Comparison of ENCODE assay signal across 25 mouse cellular contexts in genomic region chr2:10998798-10999197, GRCm38 (mm10).
DNase-seq lines count a peak whose midpoint lies in the region; ATAC-seq lines count a peak whose summit lies in the region.
"Had no signal": no experiment of that assay in that cellular context is flagged by ENCODE, and none has a peak within 500 bp of the region (broad histone marks: within the 10 kb centered on the region; RNA-seq: fewer than 3 reads in every experiment).

No protein-coding gene starts in this region.

- WGBS in embryonic facial prominence, embryonic 14.5 days, result 47% methylated on average over 1 of the region's 1 CpGs
- WGBS in embryonic facial prominence, embryonic 10.5 days, result 47% methylated on average over 1 of the region's 1 CpGs
- 42% methylated on average over 1 of the region's 1 CpGs for WGBS in forebrain, embryonic 16.5 days
- WGBS in forebrain, embryonic 10.5 days, result 68% methylated on average over 1 of the region's 1 CpGs
- WGBS in limb, embryonic 15.5 days, result 48% methylated on average over 1 of the region's 1 CpGs
- WGBS in limb, embryonic 10.5 days, result 42% methylated on average over 1 of the region's 1 CpGs

- H3K9me3 ChIP-seq in embryonic facial prominence, embryonic 14.5 days (ENCODE audit: control insufficient read depth, low read length), result no peaks in the 10 kb centered on the region
- no peaks in the 10 kb centered on the region for H3K9me3 ChIP-seq in embryonic facial prominence, embryonic 10.5 days
- H3K9me3 ChIP-seq in forebrain, embryonic 16.5 days (ENCODE audit: control insufficient read depth, low read length), result no peaks in the 10 kb centered on the region
- H3K9me3 ChIP-seq in forebrain, embryonic 10.5 days, result no peaks in the 10 kb centered on the region
- H3K9me3 ChIP-seq in limb, embryonic 15.5 days, result no peaks in the 10 kb centered on the region
- no peaks in the 10 kb centered on the region for H3K9me3 ChIP-seq in limb, embryonic 10.5 days (replicated peaks)
- H3K9me3 ChIP-seq: embryonic facial prominence, embryonic 12.5 days; heart, embryonic 12.5 days; heart, embryonic 15.5 days had no signal

- H3K4me1 ChIP-seq in embryonic facial prominence, embryonic 14.5 days (ENCODE audit: control insufficient read depth, insufficient read depth, low read length), result no peaks in the 10 kb centered on the region
- H3K4me1 ChIP-seq in embryonic facial prominence, embryonic 10.5 days, result no peaks in the 10 kb centered on the region
- H3K4me1 ChIP-seq in forebrain, embryonic 16.5 days (replicated peaks; ENCODE audit: control insufficient read depth, insufficient read depth, low read length), result peaks cover 2% of the 10 kb centered on the region; the same call in 1 of the 2 replicates
- H3K4me1 ChIP-seq in forebrain, embryonic 10.5 days, result no peaks in the 10 kb centered on the region
- no peaks in the 10 kb centered on the region for H3K4me1 ChIP-seq in limb, embryonic 15.5 days
- no peaks in the 10 kb centered on the region for H3K4me1 ChIP-seq in limb, embryonic 10.5 days
- H3K4me1 ChIP-seq: embryonic facial prominence, embryonic 12.5 days; heart, embryonic 12.5 days; heart, embryonic 15.5 days had no signal

- H3K27me3 ChIP-seq in embryonic facial prominence, embryonic 14.5 days (replicated peaks; ENCODE audit: control insufficient read depth, insufficient read depth, low read length), result no peaks in the 10 kb centered on the region
- H3K27me3 ChIP-seq in embryonic facial prominence, embryonic 10.5 days (replicated peaks; ENCODE audit: low read depth, poor library complexity, severe bottlenecking), result no peaks in the 10 kb centered on the region
- H3K27me3 ChIP-seq in forebrain, embryonic 16.5 days (replicated peaks; ENCODE audit: control insufficient read depth, insufficient read depth, low read length), result no peaks in the 10 kb centered on the region
- H3K27me3 ChIP-seq in forebrain, embryonic 10.5 days (ENCODE audit: poor library complexity, severe bottlenecking), result no peaks in the 10 kb centered on the region
- H3K27me3 ChIP-seq in limb, embryonic 15.5 days, result no peaks in the 10 kb centered on the region
- no peaks in the 10 kb centered on the region for H3K27me3 ChIP-seq in limb, embryonic 10.5 days (ENCODE audit: low read depth, poor library complexity, severe bottlenecking)
- H3K27me3 ChIP-seq: embryonic facial prominence, embryonic 12.5 days; heart, embryonic 12.5 days; heart, embryonic 15.5 days had no signal

- H3K4me2 ChIP-seq in embryonic facial prominence, embryonic 14.5 days (ENCODE audit: low read depth, low read length), result no peak overlapping the region
- H3K4me2 ChIP-seq in forebrain, embryonic 16.5 days (ENCODE audit: low read length), result no peak overlapping the region
- H3K4me2 ChIP-seq in limb, embryonic 15.5 days, result no peak overlapping the region
- H3K4me2 ChIP-seq: embryonic facial prominence, embryonic 12.5 days; heart, embryonic 12.5 days; heart, embryonic 15.5 days; hindbrain, embryonic 14.5 days had no signal

- DNase-seq in embryonic facial prominence, embryonic 14.5 days (ENCODE audit: low spot score), result peak; percentile 11
- DNase-seq in embryonic facial prominence, embryonic 10.5 days (ENCODE audit: low spot score), result no peak
- no peak for DNase-seq in forebrain, embryonic 10.5 days (ENCODE audit: extremely low spot score, low spot score)
- no peak for DNase-seq in limb, embryonic 10.5 days (ENCODE audit: low spot score)
- DNase-seq: adrenal gland, postnatal 10 days; adrenal gland, postnatal 36 days; cerebellum, adult 18-20 months; cerebellum, adult 9-10 months; cerebellum, postnatal 14 days; gastrocnemius, adult 2 months; gastrocnemius, postnatal 14 days; heart, adult 18-20 months; heart, postnatal 14 days; heart, postnatal 4 days; kidney, adult 18-20 months had no signal

- no peak overlapping the region for H3K9ac ChIP-seq in embryonic facial prominence, embryonic 14.5 days (ENCODE audit: low read depth, low read length)
- H3K9ac ChIP-seq in forebrain, embryonic 16.5 days (replicated peaks; ENCODE audit: low read depth, low read length), result no peak overlapping the region
- H3K9ac ChIP-seq in limb, embryonic 15.5 days, result no peak overlapping the region
- H3K9ac ChIP-seq: embryonic facial prominence, embryonic 12.5 days; heart, embryonic 12.5 days; heart, embryonic 15.5 days; hindbrain, embryonic 14.5 days had no signal

- H3K36me3 ChIP-seq in embryonic facial prominence, embryonic 14.5 days (ENCODE audit: control insufficient read depth, insufficient read depth, low read length), result no peaks in the 10 kb centered on the region
- H3K36me3 ChIP-seq in embryonic facial prominence, embryonic 10.5 days (replicated peaks), result no peaks in the 10 kb centered on the region
- H3K36me3 ChIP-seq in forebrain, embryonic 16.5 days (ENCODE audit: control insufficient read depth, insufficient read depth), result no peaks in the 10 kb centered on the region
- no peaks in the 10 kb centered on the region for H3K36me3 ChIP-seq in forebrain, embryonic 10.5 days (replicated peaks)
- H3K36me3 ChIP-seq in limb, embryonic 15.5 days, result no peaks in the 10 kb centered on the region
- no peaks in the 10 kb centered on the region for H3K36me3 ChIP-seq in limb, embryonic 10.5 days
- H3K36me3 ChIP-seq: embryonic facial prominence, embryonic 12.5 days; heart, embryonic 12.5 days; heart, embryonic 15.5 days had no signal

- no peak for ATAC-seq in embryonic facial prominence, embryonic 14.5 days (ENCODE audit: low read depth)
- peak; percentile 73 for ATAC-seq in forebrain, embryonic 16.5 days
- ATAC-seq in limb, embryonic 15.5 days (ENCODE audit: insufficient number of reproducible peaks, low FRiP score, low TSS enrichment, low read depth), result 0 out of 2 replicates have a peak, but pooled peaks have one; percentile 48
- ATAC-seq: hindbrain, postnatal 0 days; inflammation-experienced regulatory T-cells, adult 6 months; intestine, embryonic 16.5 days had no signal

- H3K4me3 ChIP-seq in embryonic facial prominence, embryonic 14.5 days (ENCODE audit: low read depth, low read length), result no peak overlapping the region
- H3K4me3 ChIP-seq in embryonic facial prominence, embryonic 10.5 days, result no peak overlapping the region
- H3K4me3 ChIP-seq in forebrain, embryonic 16.5 days (replicated peaks; ENCODE audit: low read length), result no peak overlapping the region
- H3K4me3 ChIP-seq in forebrain, embryonic 10.5 days, result no peak overlapping the region
- no peak overlapping the region for H3K4me3 ChIP-seq in limb, embryonic 15.5 days
- no peak overlapping the region for H3K4me3 ChIP-seq in limb, embryonic 10.5 days
- H3K4me3 ChIP-seq: embryonic facial prominence, embryonic 12.5 days; erythroblast, embryonic 14.5 days; gastrocnemius, adult 2 months; heart, embryonic 12.5 days; heart, embryonic 15.5 days had no signal

- no peak overlapping the region for H3K27ac ChIP-seq in embryonic facial prominence, embryonic 14.5 days (replicated peaks; ENCODE audit: low read depth, low read length)
- no peak overlapping the region for H3K27ac ChIP-seq in embryonic facial prominence, embryonic 10.5 days (replicated peaks)
- no peak overlapping the region for H3K27ac ChIP-seq in forebrain, embryonic 16.5 days (ENCODE audit: low read length)
- H3K27ac ChIP-seq in forebrain, embryonic 10.5 days, result no peak overlapping the region
- no peak overlapping the region for H3K27ac ChIP-seq in limb, embryonic 15.5 days
- H3K27ac ChIP-seq in limb, embryonic 10.5 days, result no peak overlapping the region
- H3K27ac ChIP-seq: embryonic facial prominence, embryonic 12.5 days; gastrocnemius, adult 2 months; heart, embryonic 15.5 days; hindbrain, embryonic 14.5 days; hindbrain, postnatal 0 days had no signal
